Mouse (Mus musculus): Measurements from ENCODE around the gene Fcgr3.
"Not testable (repeated sequence)": the region's sequence is repeated elsewhere in the genome, so short reads cannot be mapped to it uniquely, and the experiment has no call there.

Gene Fcgr3

GRCm38 (mm10) chr1:171081512-171082231 lies 16.9 kb upstream of the Fcgr3 start:
- DNase-seq: not testable (repeated sequence)

GRCm38 (mm10) chr1:171079825-171080224 lies 15.1 kb upstream of the Fcgr3 start:
- DNase-seq: not testable (repeated sequence)

- DNase-seq: not testable (repeated sequence)
Observed at GRCm38 (mm10) chr1:171079345-171079744, 14.6 kb upstream of the Fcgr3 start.

- DNase-seq: not testable (repeated sequence)
Observed at GRCm38 (mm10) chr1:171078419-171078818, 13.7 kb upstream of the Fcgr3 start.

- DNase-seq: peak; percentile 63
Observed at GRCm38 (mm10) chr1:171077955-171078354, 13.2 kb upstream of the Fcgr3 start.

- DNase-seq: not testable (repeated sequence)
Observed at GRCm38 (mm10) chr1:171077192-171077591, 12.5 kb upstream of the Fcgr3 start.

- not testable (repeated sequence) for DNase-seq
Observed at GRCm38 (mm10) chr1:171076176-171076575, 11.4 kb upstream of the Fcgr3 start.

- DNase-seq: not testable (repeated sequence)
Observed at GRCm38 (mm10) chr1:171074283-171074682, 9.5 kb upstream of the Fcgr3 start.

GRCm38 (mm10) chr1:171072217-171072616 lies 7.5 kb upstream of the Fcgr3 start:
- DNase-seq: not testable (repeated sequence)

- not testable (repeated sequence) for DNase-seq
Observed at GRCm38 (mm10) chr1:171071726-171072125, 7.0 kb upstream of the Fcgr3 start.

- not testable (repeated sequence) for DNase-seq
Observed at GRCm38 (mm10) chr1:171070879-171071278, 6.1 kb upstream of the Fcgr3 start.

- not testable (repeated sequence) for DNase-seq
Observed at GRCm38 (mm10) chr1:171069508-171069907, 4.8 kb upstream of the Fcgr3 start.

GRCm38 (mm10) chr1:171067928-171068327 lies 3.2 kb upstream of the Fcgr3 start:
- DNase-seq: not testable (repeated sequence)

- DNase-seq: not testable (repeated sequence)
Observed at GRCm38 (mm10) chr1:171066583-171066982, 1.8 kb upstream of the Fcgr3 start.

GRCm38 (mm10) chr1:171065768-171066167 lies 1.0 kb upstream of the Fcgr3 start:
- not testable (repeated sequence) for DNase-seq

- DNase-seq: not testable (repeated sequence)
Observed at GRCm38 (mm10) chr1:171065243-171065587, 480 bp upstream of the Fcgr3 start.

- DNase-seq: peak; percentile 24
Observed at GRCm38 (mm10) chr1:171063569-171064490, 905 bp downstream of the Fcgr3 start.

- DNase-seq: no peak
Observed at GRCm38 (mm10) chr1:171061566-171061965, 3.2 kb downstream of the Fcgr3 start.

GRCm38 (mm10) chr1:171060392-171060791 lies 4.3 kb downstream of the Fcgr3 start:
- no peak for DNase-seq

- DNase-seq: no peak
Observed at GRCm38 (mm10) chr1:171059203-171059602, 5.5 kb downstream of the Fcgr3 start.

- DNase-seq: no peak
Observed at GRCm38 (mm10) chr1:171057253-171057652, 7.5 kb downstream of the Fcgr3 start.

- DNase-seq: no peak
Observed at GRCm38 (mm10) chr1:171053305-171053704, 11.4 kb downstream of the Fcgr3 start.

GRCm38 (mm10) chr1:171050774-171051173 lies 14.0 kb downstream of the Fcgr3 start:
- no peak for DNase-seq

- DNase-seq: no peak
Observed at GRCm38 (mm10) chr1:171049263-171049662, 15.5 kb downstream of the Fcgr3 start.
